Comparison of ENCODE assay signal across 26 mouse cellular contexts in the genomic region with DNA sequence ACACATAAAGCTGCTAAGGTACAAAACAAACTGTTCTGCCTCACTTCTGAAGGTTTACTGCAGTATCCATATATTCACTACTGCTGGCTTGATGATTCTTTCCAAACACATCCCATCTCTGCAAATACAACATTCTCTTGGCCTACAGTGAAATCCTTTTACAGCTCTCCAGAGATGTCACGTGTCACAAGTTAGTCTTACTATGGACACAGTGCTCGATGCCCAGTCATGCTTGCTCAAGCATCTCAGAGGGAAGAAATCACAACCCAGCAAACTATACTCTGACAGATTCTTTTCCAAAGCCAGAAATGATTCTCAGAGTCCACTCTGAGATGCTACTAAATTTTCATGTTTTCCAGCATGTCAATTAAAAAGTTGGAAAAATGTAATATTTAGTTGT. TPM values are rescaled to one million over a fixed set of nuclear protein-coding genes. Genes with fewer than 3 reads are reported as not detected.
DNase-seq lines count a peak whose midpoint lies in the region; ATAC-seq and TF ChIP-seq lines count a peak whose summit lies in the region.
"Had no signal": no experiment of that assay in that cellular context is flagged by ENCODE, and none has a peak within 500 bp of the region (broad histone marks: within the 10 kb centered on the region; RNA-seq: fewer than 3 reads in every experiment).

No protein-coding gene starts in this region.

- H3K27ac ChIP-seq in kidney, adult 2 months (ENCODE audit: insufficient read depth, low read depth, low read length): no peak overlapping the region
- H3K27ac ChIP-seq in CH12.LX (ENCODE audit: insufficient read depth, low read depth): peak overlapping the region; percentile 73
- H3K27ac ChIP-seq in lung, postnatal 0 days (ENCODE audit: low read length): no peak overlapping the region
- H3K27ac ChIP-seq: embryonic facial prominence, embryonic 12.5 days; embryonic facial prominence, embryonic 15.5 days; gastrocnemius, adult 2 months; heart, embryonic 15.5 days; hindbrain, embryonic 14.5 days; hindbrain, postnatal 0 days had no signal

- H3K79me2 ChIP-seq in CH12.LX (replicated peaks; ENCODE audit: control insufficient read depth, extremely low read depth, insufficient read depth, poor library complexity, severe bottlenecking): no peaks in the 10 kb centered on the region; the same call in 1 of the 2 replicates

- H3K4me3 ChIP-seq in kidney, adult 2 months (ENCODE audit: insufficient read depth, low read depth, low read length): no peak overlapping the region
- H3K4me3 ChIP-seq in CH12.LX (replicated peaks in 1 of 3; ENCODE audit: low read depth in 2 of 3, low read length in 2 of 3, poor library complexity in 1 of 3): no peak overlapping the region
- H3K4me3 ChIP-seq in lung, postnatal 0 days (ENCODE audit: low read depth, low read length): no peak overlapping the region
- H3K4me3 ChIP-seq: embryonic facial prominence, embryonic 12.5 days; embryonic facial prominence, embryonic 15.5 days; gastrocnemius, adult 2 months; heart, embryonic 12.5 days; heart, embryonic 15.5 days had no signal

- in situ Hi-C loops in CH12.LX (cut with MboI; ENCODE audit: low pct_ligation_motif_present, low pct_unique_long_range_greater_than_20kb, low sequenced_read_pairs): no loop called here

- H3K36me3 ChIP-seq in kidney, adult 2 months (ENCODE audit: control insufficient read depth, insufficient read depth, low read length): peaks cover 3% of the 10 kb centered on the region
- peaks cover 10 to 74% of the 10 kb centered on the region in 2 experiments for H3K36me3 ChIP-seq in CH12.LX (replicated peaks in 1 of 2; ENCODE audit: control insufficient read depth in 1 of 2, insufficient read depth in 1 of 2, low read length in 1 of 2)
- peaks cover 27% of the 10 kb centered on the region for H3K36me3 ChIP-seq in lung, postnatal 0 days (ENCODE audit: insufficient read depth, low read length)

- no peaks in the 10 kb centered on the region for H3K9me3 ChIP-seq in CH12.LX (replicated peaks; ENCODE audit: low read length)
- no peaks in the 10 kb centered on the region for H3K9me3 ChIP-seq in lung, postnatal 0 days (ENCODE audit: low read length)
- H3K9me3 ChIP-seq: embryonic facial prominence, embryonic 12.5 days; embryonic facial prominence, embryonic 15.5 days; heart, embryonic 12.5 days; heart, embryonic 15.5 days had no signal

- no peak for TF ChIP-seq RAD21 in CH12.LX (IDR thresholded peaks at IDR 0.05; ENCODE audit: low read depth, low read length)

- TF ChIP-seq EP300 in CH12.LX (IDR thresholded peaks at IDR 0.05; ENCODE audit: low read length): no peak
- no peak for TF ChIP-seq EP300 in lung, postnatal 0 days (IDR thresholded peaks at IDR 0.05)

- no peak for TF ChIP-seq CTCF in kidney, adult 2 months (conservative IDR thresholded peaks at IDR 0.05; ENCODE audit: insufficient read depth, insufficient read length, low read depth, low read length)
- no peak for TF ChIP-seq CTCF in CH12.LX (conservative IDR thresholded peaks at IDR 0.05 in 1 of 2, IDR thresholded peaks at IDR 0.05 in 1 of 2; ENCODE audit: low read depth in 2 of 2, low read length in 2 of 2)
- TF ChIP-seq CTCF in lung, postnatal 0 days (IDR thresholded peaks at IDR 0.05): no peak

- ATAC-seq in lung, postnatal 0 days: no peak
- ATAC-seq: forebrain, embryonic 14.5 days; forebrain, postnatal 0 days; hindbrain, postnatal 0 days had no signal

- WGBS in kidney, adult 2 months: 31% methylated on average over 2 of the region's 2 CpGs
- WGBS in lung, postnatal 0 days: 60% methylated on average over 2 of the region's 2 CpGs

- peak overlapping the region; percentile 54; the same call in 1 of the 2 replicates for H3K4me2 ChIP-seq in CH12.LX (ENCODE audit: insufficient read depth, low read depth, poor library complexity, severe bottlenecking)
- H3K4me2 ChIP-seq in lung, postnatal 0 days (replicated peaks; ENCODE audit: low read depth, low read length): no peak overlapping the region
- H3K4me2 ChIP-seq: embryonic facial prominence, embryonic 12.5 days; embryonic facial prominence, embryonic 15.5 days; heart, embryonic 12.5 days; heart, embryonic 15.5 days; hindbrain, embryonic 14.5 days had no signal

- no peaks in the 10 kb centered on the region for H3K27me3 ChIP-seq in kidney, adult 2 months (replicated peaks; ENCODE audit: control insufficient read depth, insufficient read depth, low read length)
- no peaks in the 10 kb centered on the region for H3K27me3 ChIP-seq in CH12.LX (replicated peaks)
- H3K27me3 ChIP-seq in lung, postnatal 0 days (replicated peaks; ENCODE audit: insufficient read depth, low read length): no peaks in the 10 kb centered on the region
- H3K27me3 ChIP-seq: embryonic facial prominence, embryonic 12.5 days; embryonic facial prominence, embryonic 15.5 days; heart, embryonic 12.5 days; heart, embryonic 15.5 days had no signal

- no peak for TF ChIP-seq POLR2A in kidney, adult 2 months (IDR thresholded peaks at IDR 0.05; ENCODE audit: low read depth, low read length)
- TF ChIP-seq POLR2A in CH12.LX (IDR thresholded peaks at IDR 0.05; ENCODE audit: low read depth, low read length): no peak

- DNase-seq in kidney, adult 2 months: peak; percentile 55
- no peak for DNase-seq in kidney, adult 11 months
- peak; percentile 36 for DNase-seq in kidney, postnatal 14 days
- DNase-seq in kidney, postnatal 10 days: no peak
- no peak for DNase-seq in CH12.LX (ENCODE audit: extremely low read depth)
- DNase-seq in lung, postnatal 0 days (ENCODE audit: low spot score): no peak
- DNase-seq: adrenal gland, adult 2 months; adrenal gland, postnatal 14 days; B cell, adult 2 months; cerebellum, adult 11 months; cerebellum, adult 2 months; cerebellum, adult 9-11 months; cerebellum, postnatal 25 days; forebrain, postnatal 0 days; gastrocnemius, adult 2 months; gastrocnemius, postnatal 14 days had no signal

- H3K4me1 ChIP-seq in kidney, adult 2 months (ENCODE audit: control insufficient read depth, insufficient read depth, low read length): peaks cover 3% of the 10 kb centered on the region; the same call in 1 of the 2 replicates
- peaks cover 17 to 60% of the 10 kb centered on the region in 2 experiments for H3K4me1 ChIP-seq in CH12.LX (ENCODE audit: control insufficient read depth in 1 of 2, insufficient read depth in 2 of 2)
- no peaks in the 10 kb centered on the region for H3K4me1 ChIP-seq in lung, postnatal 0 days (ENCODE audit: insufficient read depth, low read depth, low read length)
- H3K4me1 ChIP-seq: embryonic facial prominence, embryonic 12.5 days; embryonic facial prominence, embryonic 15.5 days; heart, embryonic 12.5 days; heart, embryonic 15.5 days had no signal

- H3K9ac ChIP-seq in CH12.LX (ENCODE audit: insufficient read depth, low read depth): no peak overlapping the region; the same call in 1 of the 2 replicates
- H3K9ac ChIP-seq in lung, postnatal 0 days (replicated peaks; ENCODE audit: low read depth): no peak overlapping the region
- H3K9ac ChIP-seq: embryonic facial prominence, embryonic 12.5 days; embryonic facial prominence, embryonic 15.5 days; forebrain, postnatal 0 days; heart, embryonic 12.5 days; heart, embryonic 15.5 days; hindbrain, embryonic 14.5 days had no signal

- dilution Hi-C loops in CH12.LX (cut with MboI; ENCODE audit: extremely low pct_ligation_motif_present, extremely low pct_unique_long_range_greater_than_20kb, low sequenced_read_pairs): no loop called here

TF ChIP-seq in CH12.LX, 34 proteins besides CTCF, POLR2A, EP300 and RAD21:
- TF ChIP-seq MAX (IDR thresholded peaks at IDR 0.05; ENCODE audit: low read length) (0 out of 2 replicates have a peak, but pooled peaks have one; percentile 23), GABPA (IDR thresholded peaks at IDR 0.05; ENCODE audit: insufficient replicate concordance, low read depth, low read length) (no peak)

RNA-seq across cellular contexts. Expression of a gene that starts 58.6 kb away (rescaled TPM):
- not detected in 2 replicates for polyA plus RNA-seq in kidney, adult 2 months (2012; rRNA removed)
- total RNA-seq in CH12.LX (2012; rRNA removed): not detected in 2 replicates
- not detected in 2 replicates for total RNA-seq in CH12.LX (2014; rRNA removed)
- not detected in 2 replicates for polyA plus RNA-seq in CH12.LX (2012; ENCODE audit: insufficient read length, low read depth)
- polyA plus RNA-seq in lung, postnatal 0 days (2015; fragmentation: Nextera tagmentation; extraction: Ambion mirVana): 0.19 and 0.32 TPM in 2 replicates
- total RNA-seq: forebrain, postnatal 0 days; gastrocnemius, adult 2 months; gastrocnemius, postnatal 14 days; heart, adult 18-20 months; heart, postnatal 10 days; hindbrain, postnatal 0 days had no signal
- polyA plus RNA-seq: adrenal gland, adult 2 months; forebrain, postnatal 0 days; hindbrain, embryonic 11.5 days; hindbrain, postnatal 0 days had no signal

Comparison
In these comparisons a context has a peak if more than half of its experiments do, and no peak if none do; other contexts are left out.
1. DNase-seq: peak in kidney, adult 2 months (single experiment) and kidney, postnatal 14 days (single experiment); none in kidney, adult 11 months (single experiment), kidney, postnatal 10 days (single experiment), CH12.LX (single experiment) and lung, postnatal 0 days (single experiment).